Mouse (Mus musculus) 416B (cell line): ENCODE measurements at regions not wholly inside any gene's neighbourhood (a gene's known extent, or its start where the extent isn't known, plus 50 kb on each side); places are given as distances from the start of the nearest gene placed in this dataset.

Source experiments
- DNase-seq: peaks from one replicate; pipeline ENCODE4 v3.0.0; 2011; ENCODE audit warnings: low read depth

DNA sequence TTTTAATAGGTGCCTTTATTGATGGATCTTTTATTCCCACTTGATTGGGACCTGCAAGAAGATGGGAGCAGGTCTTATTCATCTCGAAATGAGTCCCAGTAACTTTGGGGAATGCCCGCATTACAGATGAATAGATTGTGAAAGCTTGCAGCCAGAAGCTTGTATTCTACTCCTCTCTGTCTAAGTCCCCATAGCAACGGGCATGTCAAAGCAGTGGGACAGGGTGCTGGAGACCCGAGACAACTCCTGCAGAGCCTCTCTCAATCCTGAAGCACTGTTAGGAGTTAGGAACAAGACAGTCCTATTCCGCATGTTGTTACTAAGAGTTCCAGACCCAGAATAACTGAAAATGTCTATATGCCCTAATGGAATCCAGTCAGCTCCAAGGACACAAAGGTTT lies 233.1 kb downstream of the Ube2cbp start:
- DNase-seq, result no peak

- no peak for DNase-seq
Measured at GRCm38 (mm10) chr9:86232174-86232573, 232.6 kb downstream of the Ube2cbp start.

- DNase-seq, result no peak
Measured at GRCm38 (mm10) chr9:86233775-86234174, 231.0 kb downstream of the Ube2cbp start.

DNA sequence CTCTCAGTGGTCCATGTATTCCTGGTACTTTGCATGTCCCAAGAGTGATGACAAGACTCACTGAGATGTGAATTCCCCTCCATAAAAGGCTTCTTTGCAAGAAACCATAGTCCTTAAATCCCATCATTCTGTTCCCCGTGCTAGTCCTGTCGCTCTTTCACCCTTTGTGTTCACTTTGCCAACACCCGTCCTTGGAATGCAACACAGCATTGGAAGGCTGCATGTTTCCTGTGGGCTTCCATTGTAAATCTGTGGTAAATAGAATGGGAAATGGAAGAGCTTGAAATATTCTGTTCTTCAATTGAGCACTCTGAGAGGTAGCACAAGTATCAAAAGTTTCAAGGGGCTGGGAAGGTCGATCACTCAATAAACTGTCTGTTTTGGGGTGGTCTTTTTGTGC lies 226.1 kb downstream of the Ube2cbp start:
- no peak for DNase-seq

DNA sequence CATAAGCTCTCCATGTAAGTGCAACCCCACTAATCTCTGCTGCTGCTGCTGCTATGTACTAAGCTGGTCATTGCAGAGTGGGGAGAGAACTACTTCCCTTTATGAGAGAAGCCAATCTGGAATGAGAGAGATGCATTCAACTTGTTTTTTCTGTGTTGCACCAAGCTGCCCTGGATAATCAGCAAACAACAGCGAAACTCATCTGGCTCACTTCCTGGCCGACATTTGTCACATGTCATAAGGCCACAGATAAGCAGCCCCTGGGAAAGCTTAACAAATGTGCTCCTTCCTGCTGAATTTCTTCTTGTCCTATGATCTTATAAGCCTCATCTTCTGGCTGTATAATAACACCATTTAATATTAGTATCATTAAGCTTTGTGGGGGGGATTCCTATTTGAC lies 224.5 kb downstream of the Ube2cbp start:
- DNase-seq, result peak; percentile 13

DNA sequence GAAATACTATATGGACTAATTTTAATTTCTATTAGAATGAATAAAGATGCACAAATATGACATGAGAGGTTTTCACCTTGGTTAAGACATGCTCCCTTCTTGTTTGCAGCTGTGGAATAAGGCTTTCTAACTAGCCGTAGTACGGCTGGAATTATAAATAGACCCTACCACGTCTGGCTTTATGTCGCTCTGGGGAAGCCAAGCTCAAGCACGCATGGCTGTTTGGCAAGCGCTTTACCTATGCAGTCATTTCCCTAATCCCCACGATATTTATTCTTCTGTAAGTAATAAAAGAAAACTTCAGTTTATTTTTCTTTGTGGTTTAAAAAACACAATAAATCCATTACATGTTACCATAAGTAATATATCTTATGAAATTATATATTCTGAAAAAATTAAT lies 223.9 kb downstream of the Ube2cbp start:
- DNase-seq, result no peak

DNA sequence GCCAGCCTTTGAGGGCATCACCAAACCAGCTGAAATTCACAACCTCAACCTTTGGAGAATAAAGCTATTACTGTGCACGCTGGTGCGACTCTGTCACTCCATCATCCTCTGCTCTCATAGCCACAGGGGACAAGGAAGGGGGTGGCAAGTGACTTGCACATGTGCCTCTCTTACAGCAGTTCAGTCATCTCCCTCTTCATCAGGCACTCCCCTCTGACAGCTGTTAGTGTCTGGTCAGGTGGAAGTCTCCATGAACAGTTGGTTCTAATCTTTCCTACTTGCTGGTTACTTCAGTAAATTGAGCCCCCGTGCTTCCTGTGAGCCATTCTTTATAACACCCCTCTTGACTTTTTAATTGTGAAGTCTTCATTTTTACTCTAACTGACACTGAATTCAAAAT lies 214.6 kb downstream of the Ube2cbp start:
- no peak for DNase-seq

GRCm38 (mm10) chr9:86251331-86251730 lies 213.4 kb downstream of the Ube2cbp start:
- DNase-seq, result no peak
